Mouse (Mus musculus) ES-E14 (cell line): Measurements from ENCODE around the gene Tek.

ENCODE experiments used
- HCFC1 ChIP-seq: IDR thresholded peaks from 2 replicates; pipeline ENCODE4 v1.6.1; 2012; ENCODE audit warnings: low read length, inconsistent platforms, borderline replicate concordance; ENCODE audit not compliant: insufficient read depth
- MAFK ChIP-seq: IDR thresholded peaks from 2 replicates; pipeline ENCODE4 v1.6.1; 2014; ENCODE audit warnings: mild to moderate bottlenecking, low read depth, low read length, inconsistent platforms; ENCODE audit not compliant: insufficient read depth

- no peak for TF ChIP-seq HCFC1
- no peak for TF ChIP-seq MAFK
These were observed 42.0 kb downstream of the Tek start for GRCm38 (mm10) chr4:94781043-94781442.
